Mouse (Mus musculus): ENCODE results near the gene Obscn. TPM values are rescaled to one million over a fixed set of nuclear protein-coding genes. Genes with fewer than 3 reads are reported as not detected.
A peak's percentile ranks its signal among the peaks of the same experiment; 100 is the strongest.

The Obscn gene
- polyA plus RNA-seq, 1 experiment, result 1.6 TPM

- DNase-seq (ENCODE audit: low read depth in 1 of 2, low spot score in 2 of 2), result peak; percentile 37 to 80
- no peaks in the 10 kb centered on the region for H3K27me3 ChIP-seq (ENCODE audit: control insufficient read depth, insufficient read depth, low read length)
- no peak for TF ChIP-seq CTCF (IDR thresholded peaks at IDR 0.05; ENCODE audit: extremely low read depth, insufficient read depth, insufficient read length, insufficient replicate concordance)
- TF ChIP-seq POLR2A (IDR thresholded peaks at IDR 0.05; ENCODE audit: low read depth, low read length), result peak; percentile 30
- H3K4me1 ChIP-seq (ENCODE audit: control insufficient read depth, insufficient read depth, insufficient read length), result peaks cover 7% of the 10 kb centered on the region; the same call in 1 of the 2 replicates
- no peaks in the 10 kb centered on the region for H3K36me3 ChIP-seq (ENCODE audit: control insufficient read depth, insufficient read depth, low read length)
- H3K4me3 ChIP-seq (ENCODE audit: extremely low read depth, insufficient read depth, insufficient read length), result peak within 1 kb of the TSS; percentile 59
- WGBS, result 2% methylated on average over 48 of the region's 48 CpGs
- H3K27ac ChIP-seq (ENCODE audit: insufficient read depth, low read length), result peak within 1 kb of the TSS; percentile 74
These were observed 187.4 kb downstream of the Obscn start, which contains the start of gene Hist3h2ba for GRCm38 (mm10) chr11:58948542-58949479. Gene Hist3h2ba (plus strand): TSS chr11:58948920.

GRCm38 (mm10) chr11:58947798-58948528 is 188.2 kb downstream of the Obscn start:
- peak overlapping the region; percentile 61; the same call in 1 of the 2 replicates for H3K27ac ChIP-seq (ENCODE audit: insufficient read depth, low read length)
- peaks cover 2% of the 10 kb centered on the region; the same call in 1 of the 2 replicates for H3K4me1 ChIP-seq (ENCODE audit: control insufficient read depth, insufficient read depth, insufficient read length)

GRCm38 (mm10) chr11:58947306-58947705 is 188.9 kb downstream of the Obscn start:
- Histone ChIP-seq H3K27me3 (ENCODE audit: control insufficient read depth, insufficient read depth, low read length) (no peaks in the 10 kb centered on the region), H3K4me3 (ENCODE audit: extremely low read depth, insufficient read depth, insufficient read length) (no peak overlapping the region), H3K36me3 (ENCODE audit: control insufficient read depth, insufficient read depth, low read length) (no peaks in the 10 kb centered on the region), H3K4me1 (ENCODE audit: control insufficient read depth, insufficient read depth, insufficient read length) (peaks cover 2% of the 10 kb centered on the region; the same call in 1 of the 2 replicates), H3K27ac (ENCODE audit: insufficient read depth, low read length) (no peak overlapping the region)
- TF ChIP-seq CTCF (IDR thresholded peaks at IDR 0.05; ENCODE audit: extremely low read depth, insufficient read depth, insufficient read length, insufficient replicate concordance) (no peak), POLR2A (IDR thresholded peaks at IDR 0.05; ENCODE audit: low read depth, low read length) (no peak)
- 84% methylated on average over 3 of the region's 3 CpGs for WGBS
- DNase-seq (ENCODE audit: low read depth in 1 of 2, low spot score in 2 of 2), result no peak

More at GRCm38 (mm10) chr11:58947798-58948528, 188.2 kb downstream of the Obscn start:
- Histone ChIP-seq H3K36me3 (ENCODE audit: control insufficient read depth, insufficient read depth, low read length) (no peaks in the 10 kb centered on the region), H3K4me3 (ENCODE audit: extremely low read depth, insufficient read depth, insufficient read length) (peak overlapping the region; percentile 54; the same call in 1 of the 2 replicates), H3K27me3 (ENCODE audit: control insufficient read depth, insufficient read depth, low read length) (no peaks in the 10 kb centered on the region)
- 23% methylated on average over 23 of the region's 23 CpGs for WGBS
- DNase-seq (ENCODE audit: low read depth in 1 of 2, low spot score in 2 of 2), result no peak
- TF ChIP-seq POLR2A (IDR thresholded peaks at IDR 0.05; ENCODE audit: low read depth, low read length) (no peak), CTCF (IDR thresholded peaks at IDR 0.05; ENCODE audit: extremely low read depth, insufficient read depth, insufficient read length, insufficient replicate concordance) (no peak)

Other genes with a start within 250 kb of the Obscn start
- 1.2 and 1.3 TPM in 2 replicates for gene Zfp39, start 232.2 kb downstream of the Obscn start, polyA plus RNA-seq (2012; rRNA removed)
- gene Btnl10, start 218.5 kb downstream of the Obscn start, polyA plus RNA-seq (2012; rRNA removed), result 14.6 and 14.9 TPM in 2 replicates
- 157 and 230 TPM in 2 replicates for gene Rnf187, start 197.5 kb downstream of the Obscn start, polyA plus RNA-seq (2012; rRNA removed)
- gene Hist3h2ba, start 187.5 kb downstream of the Obscn start, polyA plus RNA-seq (2012; rRNA removed), result 13.2 and 21.2 TPM in 2 replicates
- 14.8 and 20.0 TPM in 2 replicates for gene Hist3h2a, start 181.7 kb downstream of the Obscn start, polyA plus RNA-seq (2012; rRNA removed)
- gene Trim17, start 181.7 kb downstream of the Obscn start, polyA plus RNA-seq (2012; rRNA removed), result 0.06 and 0.23 TPM in 2 replicates
- gene Trim11, start 158.3 kb downstream of the Obscn start, polyA plus RNA-seq (2012; rRNA removed), result 55.6 and 62.0 TPM in 2 replicates
- gene Iba57, start 27.3 kb upstream of the Obscn start, polyA plus RNA-seq (2012; rRNA removed), result 6.3 and 6.5 TPM in 2 replicates
- gene Gjc2, start 46.8 kb upstream of the Obscn start, polyA plus RNA-seq (2012; rRNA removed), result 3.4 and 4.1 TPM in 2 replicates
- 40.9 and 52.3 TPM in 2 replicates for gene Guk1, start 55.8 kb upstream of the Obscn start, polyA plus RNA-seq (2012; rRNA removed)
- 16.1 and 21.8 TPM in 2 replicates for gene Mrpl55, start 66.1 kb upstream of the Obscn start, polyA plus RNA-seq (2012; rRNA removed)
- 19.9 and 25.0 TPM in 2 replicates for gene 2310033P09Rik, start 71.9 kb upstream of the Obscn start, polyA plus RNA-seq (2012; rRNA removed)
- 252 and 312 TPM in 2 replicates for gene Arf1, start 91.9 kb upstream of the Obscn start, polyA plus RNA-seq (2012; rRNA removed)
- 0.04 TPM in 1 of 2 replicates, not detected in the other for gene Wnt3a, start 154.3 kb upstream of the Obscn start, polyA plus RNA-seq (2012; rRNA removed)
- gene Wnt9a, start 170.5 kb upstream of the Obscn start, polyA plus RNA-seq (2012; rRNA removed), result 0.33 and 0.40 TPM in 2 replicates
- not detected in 2 replicates for gene Prss38, start 239.3 kb upstream of the Obscn start, polyA plus RNA-seq (2012; rRNA removed)

All from spleen, adult 2 months (tissue).